8 mouse cellular contexts compared by ENCODE assay signal in genomic region chr9:88522569-88523334, GRCm38 (mm10). TPM values are rescaled to one million over a fixed set of nuclear protein-coding genes. Genes with fewer than 3 reads are reported as not detected.
DNase-seq lines count a peak whose midpoint lies in the region; ATAC-seq and TF ChIP-seq lines count a peak whose summit lies in the region.

No protein-coding gene starts in this region.

- peak overlapping the region; percentile 95 for H3K9ac ChIP-seq in ES-E14 (ENCODE audit: insufficient read depth, low read depth, low read length, poor library complexity, severe bottlenecking)
- H3K9ac ChIP-seq in forebrain, embryonic 16.5 days (replicated peaks; ENCODE audit: low read depth, low read length): peak overlapping the region; percentile 97
- peak overlapping the region; percentile 96 for H3K9ac ChIP-seq in lung, embryonic 14.5 days

- under 1% methylated on average over 69 of the region's 69 CpGs for WGBS in forebrain, embryonic 16.5 days
- under 1% methylated on average over 69 of the region's 69 CpGs for WGBS in lung, embryonic 14.5 days
- WGBS in olfactory bulb, adult 2 months: under 1% methylated on average over 69 of the region's 69 CpGs
- WGBS in thymus, adult 2 months: under 1% methylated on average over 69 of the region's 69 CpGs

- peak; percentile 95 for DNase-seq in ES-E14 (ENCODE audit: low read depth, low spot score)
- peak; percentile 96 for DNase-seq in cerebellum, adult 11-12 months
- peak; percentile 95 to 96 for DNase-seq in heart, postnatal 36 days
- DNase-seq in layer of hippocampus, adult 2 months (ENCODE audit: low spot score in 2 of 2): peak; percentile 96 to 97
- DNase-seq in lung, embryonic 14.5 days: peak; percentile 100
- DNase-seq in thymus, adult 2 months: peak; percentile 96

- H3K36me3 ChIP-seq in ES-E14 (ENCODE audit: control insufficient read depth, insufficient read depth, low read length, poor library complexity, severe bottlenecking): peaks cover 17% of the 10 kb centered on the region
- no peaks in the 10 kb centered on the region; the same call in 1 of the 2 replicates for H3K36me3 ChIP-seq in forebrain, embryonic 16.5 days (ENCODE audit: control insufficient read depth, insufficient read depth)
- peaks cover 24% of the 10 kb centered on the region for H3K36me3 ChIP-seq in lung, embryonic 14.5 days (ENCODE audit: insufficient read depth)
- peaks cover 5% of the 10 kb centered on the region for H3K36me3 ChIP-seq in thymus, adult 2 months (ENCODE audit: control insufficient read depth, insufficient read depth, low read length)

- peaks cover 0 to 6% of the 10 kb centered on the region in 2 experiments; a peak in 1 of 4 replicates for H3K4me1 ChIP-seq in ES-E14 (ENCODE audit: control insufficient read depth in 2 of 2, insufficient read depth in 2 of 2, low read length in 2 of 2, poor library complexity in 1 of 2)
- peaks cover 22% of the 10 kb centered on the region for H3K4me1 ChIP-seq in forebrain, embryonic 16.5 days (replicated peaks; ENCODE audit: control insufficient read depth, insufficient read depth, low read length)
- peaks cover 3% of the 10 kb centered on the region; the same call in 1 of the 2 replicates for H3K4me1 ChIP-seq in lung, embryonic 14.5 days (ENCODE audit: insufficient read depth)
- H3K4me1 ChIP-seq in olfactory bulb, adult 2 months (ENCODE audit: control insufficient read depth, insufficient read depth, low read length): peaks cover 3% of the 10 kb centered on the region; the same call in 1 of the 2 replicates
- peaks cover 2% of the 10 kb centered on the region; the same call in 1 of the 2 replicates for H3K4me1 ChIP-seq in thymus, adult 2 months (replicated peaks; ENCODE audit: control insufficient read depth, insufficient read depth, low read length)

- peak; percentile 88 for ATAC-seq in forebrain, embryonic 16.5 days
- peak; percentile 92 for ATAC-seq in lung, embryonic 14.5 days (ENCODE audit: insufficient read depth)

- intact Hi-C loops in heart, postnatal 36 days (cut with DNase I): loop anchor here (1.0 kb wide), 3 partner anchors 24 to 83 kb away; no protein-coding TSS in a partner anchor

- peak; percentile 63 for TF ChIP-seq CTCF in layer of hippocampus, adult 2 months (conservative IDR thresholded peaks at IDR 0.05)
- peak; percentile 56 for TF ChIP-seq CTCF in lung, embryonic 14.5 days (IDR thresholded peaks at IDR 0.05; ENCODE audit: low read depth)
- TF ChIP-seq CTCF in olfactory bulb, adult 2 months (IDR thresholded peaks at IDR 0.05; ENCODE audit: insufficient read depth, low read depth, low read length): no peak
- peak; percentile 45; the same call in 1 of the 2 replicates for TF ChIP-seq CTCF in thymus, adult 2 months (IDR thresholded peaks at IDR 0.05; ENCODE audit: borderline replicate concordance, control insufficient read depth, extremely low read depth, insufficient read depth, low read length, poor library complexity)

- H3K9me3 ChIP-seq in ES-E14 (ENCODE audit: control insufficient read depth, insufficient read depth, low read depth, low read length): no peaks in the 10 kb centered on the region
- no peaks in the 10 kb centered on the region for H3K9me3 ChIP-seq in forebrain, embryonic 16.5 days (ENCODE audit: control insufficient read depth, low read length)
- H3K9me3 ChIP-seq in lung, embryonic 14.5 days (ENCODE audit: low read depth, low read length): no peaks in the 10 kb centered on the region

- TF ChIP-seq POLR2A in olfactory bulb, adult 2 months (IDR thresholded peaks at IDR 0.05; ENCODE audit: insufficient read depth, low read depth, low read length): peak; percentile 97
- TF ChIP-seq POLR2A in thymus, adult 2 months (IDR thresholded peaks at IDR 0.05; ENCODE audit: control insufficient read depth, extremely low read depth, insufficient read depth, low read length, poor library complexity): peak; percentile 93

- peak overlapping the region; percentile 79 for H3K4me3 ChIP-seq in ES-E14 (ENCODE audit: insufficient read depth in 1 of 2, low read depth in 1 of 2, low read length in 2 of 2, poor library complexity in 1 of 2, severe bottlenecking in 1 of 2)
- H3K4me3 ChIP-seq in forebrain, embryonic 16.5 days (replicated peaks; ENCODE audit: low read length): peak overlapping the region; percentile 94
- peak overlapping the region; percentile 60 for H3K4me3 ChIP-seq in layer of hippocampus, adult 2 months
- peak overlapping the region; percentile 67 for H3K4me3 ChIP-seq in lung, embryonic 14.5 days (ENCODE audit: low read depth, low read length)
- H3K4me3 ChIP-seq in olfactory bulb, adult 2 months (ENCODE audit: insufficient read depth, low read depth, low read length): peak overlapping the region; percentile 55
- peak overlapping the region; percentile 49 for H3K4me3 ChIP-seq in thymus, adult 2 months (ENCODE audit: control insufficient read depth, insufficient read depth, low read length)

- peak overlapping the region; percentile 93 for H3K27ac ChIP-seq in ES-E14 (ENCODE audit: insufficient read depth, low read depth, low read length, poor library complexity, severe bottlenecking)
- peak overlapping the region; percentile 98 for H3K27ac ChIP-seq in forebrain, embryonic 16.5 days (ENCODE audit: low read length)
- peak overlapping the region; percentile 97 for H3K27ac ChIP-seq in layer of hippocampus, adult 2 months
- H3K27ac ChIP-seq in lung, embryonic 14.5 days (ENCODE audit: low read depth): peak overlapping the region; percentile 94
- H3K27ac ChIP-seq in olfactory bulb, adult 2 months (ENCODE audit: insufficient read depth, low read depth, low read length): peak overlapping the region; percentile 80
- H3K27ac ChIP-seq in thymus, adult 2 months (ENCODE audit: control insufficient read depth, insufficient read depth, low read length): peak overlapping the region; percentile 30

- in situ Hi-C loops in ES-E14 (cut with MboI; ENCODE audit: low sequenced_read_pairs in 2 of 2, unreplicated experiment in 2 of 2): no loop called here

- peak overlapping the region; percentile 88 for H3K4me2 ChIP-seq in forebrain, embryonic 16.5 days (ENCODE audit: low read length)
- H3K4me2 ChIP-seq in lung, embryonic 14.5 days: peak overlapping the region; percentile 87

- H3K27me3 ChIP-seq in forebrain, embryonic 16.5 days (replicated peaks; ENCODE audit: control insufficient read depth, insufficient read depth, low read length): no peaks in the 10 kb centered on the region
- no peaks in the 10 kb centered on the region for H3K27me3 ChIP-seq in lung, embryonic 14.5 days (ENCODE audit: insufficient read depth, low read length)
- no peaks in the 10 kb centered on the region for H3K27me3 ChIP-seq in thymus, adult 2 months (ENCODE audit: control insufficient read depth, insufficient read depth, low read length)

TF ChIP-seq in ES-E14, 5 proteins besides CTCF, POLR2A, EP300 and RAD21:
- TF ChIP-seq ZNF384 (IDR thresholded peaks at IDR 0.05; ENCODE audit: low read depth, low read length) (peak; percentile 99), CHD2 (IDR thresholded peaks at IDR 0.05; ENCODE audit: low read depth, low read length) (peak; percentile 53; the same call in 1 of the 2 replicates), HCFC1 (IDR thresholded peaks at IDR 0.05; ENCODE audit: borderline replicate concordance, insufficient read depth, low read length) (peak; percentile 67; the same call in 1 of the 2 replicates), ZC3H11A (IDR thresholded peaks at IDR 0.05; ENCODE audit: borderline replicate concordance, low read depth, low read length) (no peak)
TF ChIP-seq in ES-E14: peak in this region for 3.

RNA-seq across cellular contexts. Expression of gene Zfp949, which starts 25.1 kb away (rescaled TPM):
- total RNA-seq in ES-E14 (2012; rRNA removed): 7.1 and 8.9 TPM in 2 replicates
- polyA plus RNA-seq in forebrain, embryonic 16.5 days (2015; fragmentation: Nextera tagmentation; extraction: Ambion mirVana): 14.7 and 16.8 TPM in 2 replicates
- total RNA-seq in heart, postnatal 36 days (2021): 10 to 100 TPM in 1 of 2 experiments, 1 to 10 TPM in 1; 9.2 to 10.1 TPM
- 10 to 100 TPM; 21.8 to 25.0 TPM for total RNA-seq in layer of hippocampus, adult 2 months (2021)
- 7.6 and 8.4 TPM in 2 replicates for polyA plus RNA-seq in lung, embryonic 14.5 days (2014; fragmentation: Nextera tagmentation; extraction: Ambion mirVana)
- not detected in 2 replicates for polyA plus RNA-seq in olfactory bulb, adult 2 months (2012; ENCODE audit: insufficient read depth, insufficient read length, low replicate concordance, missing spikeins)
- 6.3 and 8.6 TPM in 2 replicates for polyA plus RNA-seq in thymus, adult 2 months (2012; rRNA removed)

RNA-seq across cellular contexts. Expression of gene Syncrip, which starts 40.4 kb away (rescaled TPM):
- 113 and 144 TPM in 2 replicates for total RNA-seq in ES-E14 (2012; rRNA removed)
- polyA plus RNA-seq in forebrain, embryonic 16.5 days (2015; fragmentation: Nextera tagmentation; extraction: Ambion mirVana): 122 and 136 TPM in 2 replicates
- total RNA-seq in heart, postnatal 36 days (2021): 10 to 100 TPM; 59.9 to 63.2 TPM
- 10 to 100 TPM; 62.7 to 64.7 TPM for total RNA-seq in layer of hippocampus, adult 2 months (2021)
- polyA plus RNA-seq in lung, embryonic 14.5 days (2014; fragmentation: Nextera tagmentation; extraction: Ambion mirVana): 141 and 151 TPM in 2 replicates
- polyA plus RNA-seq in olfactory bulb, adult 2 months (2012; ENCODE audit: insufficient read depth, insufficient read length, low replicate concordance, missing spikeins): 280 TPM in 1 of 2 replicates, not detected in the other
- polyA plus RNA-seq in thymus, adult 2 months (2012; rRNA removed): 12.4 and 15.9 TPM in 2 replicates

RNA-seq across cellular contexts. Expression of gene Trim43a, which starts 57.9 kb away (rescaled TPM):
- total RNA-seq in ES-E14 (2012; rRNA removed): 0.69 and 1.9 TPM in 2 replicates
- 0.20 and 0.24 TPM in 2 replicates for polyA plus RNA-seq in forebrain, embryonic 16.5 days (2015; fragmentation: Nextera tagmentation; extraction: Ambion mirVana)
- total RNA-seq in heart, postnatal 36 days (2021): under 1 TPM in 1 of 2 experiments, not detected in 1; 0.16 TPM
- total RNA-seq in layer of hippocampus, adult 2 months (2021): 1 to 10 TPM; 1.3 to 1.6 TPM
- polyA plus RNA-seq in lung, embryonic 14.5 days (2014; fragmentation: Nextera tagmentation; extraction: Ambion mirVana): 0.12 TPM in 1 of 2 replicates, not detected in the other
- polyA plus RNA-seq in olfactory bulb, adult 2 months (2012; ENCODE audit: insufficient read depth, insufficient read length, low replicate concordance, missing spikeins): not detected in 2 replicates
- 0.06 and 0.11 TPM in 2 replicates for polyA plus RNA-seq in thymus, adult 2 months (2012; rRNA removed)

Comparison
In these comparisons a context has a peak if more than half of its experiments do, and no peak if none do; other contexts are left out.
1. Peak in every context shown above with its lines: DNase-seq, ATAC-seq, H3K4me3 ChIP-seq and H3K27ac ChIP-seq.
2. H3K27ac ChIP-seq: peak in every context shown above with its lines; median percentile 98 in forebrain, embryonic 16.5 days; 97 in layer of hippocampus, adult 2 months; 94 in lung, embryonic 14.5 days; 93 in ES-E14; 80 in olfactory bulb, adult 2 months; 30 in thymus, adult 2 months.